Mouse (Mus musculus): ENCODE data around the gene Fgd3. TPM values are rescaled to one million over a fixed set of nuclear protein-coding genes. Genes with fewer than 3 reads are reported as not detected.

Fgd3 gene
- polyA plus RNA-seq, 1 experiment from 2014 or later, result 2.7 TPM

DNA sequence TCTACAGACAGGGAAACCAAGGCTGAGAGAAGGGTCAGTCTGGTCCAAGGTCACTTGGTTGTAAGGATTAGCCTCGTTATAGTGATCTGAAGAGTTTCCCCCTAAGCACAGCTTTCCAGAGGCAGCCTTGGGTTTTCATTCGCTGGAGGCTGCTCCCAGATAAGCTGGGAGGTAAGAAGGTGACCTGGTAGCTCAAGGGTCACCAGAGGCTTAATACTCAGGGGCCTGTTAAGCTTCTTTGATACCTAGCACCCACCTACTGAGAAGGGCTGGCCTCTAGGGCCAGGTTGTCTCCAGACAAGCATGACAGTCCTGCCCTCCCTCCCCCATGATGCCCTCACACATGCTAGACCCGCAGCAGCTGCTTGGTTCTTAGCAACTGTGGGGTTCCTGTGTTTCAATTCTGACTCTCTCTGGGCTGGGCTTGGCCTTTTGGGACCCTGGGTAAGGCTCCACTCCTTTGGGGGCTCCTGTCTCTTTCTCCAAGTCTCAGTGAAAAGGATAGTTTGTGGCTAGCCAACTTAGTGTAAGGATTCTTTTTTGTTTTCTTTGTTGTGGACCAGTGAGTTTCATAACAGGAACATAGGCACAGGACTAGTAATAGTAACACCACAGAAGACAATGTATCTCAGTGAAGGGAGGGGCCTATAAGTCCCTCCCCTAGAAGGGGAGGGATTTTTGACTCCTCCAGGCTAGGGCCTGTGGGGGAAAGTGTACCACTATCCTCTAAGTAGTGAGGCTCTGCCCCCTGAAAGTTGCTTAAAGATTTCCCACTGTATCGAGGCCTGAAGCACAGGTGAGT is 69.2 kb downstream of the Fgd3 start:
- H3K4me3 ChIP-seq, result no peak overlapping the region
- H3K27ac ChIP-seq, result no peak overlapping the region
- H3K27me3 ChIP-seq (replicated peaks), result peaks cover 30% of the 10 kb centered on the region
- 41% methylated on average over 4 of the region's 4 CpGs for WGBS
- H3K36me3 ChIP-seq, result no peaks in the 10 kb centered on the region
- peaks cover 7% of the 10 kb centered on the region for H3K4me1 ChIP-seq
- H3K4me2 ChIP-seq (replicated peaks), result no peak overlapping the region
- no peak for ATAC-seq (ENCODE audit: low FRiP score, low read depth)
- no peak overlapping the region for H3K9ac ChIP-seq
- H3K9me3 ChIP-seq, result no peaks in the 10 kb centered on the region

DNA sequence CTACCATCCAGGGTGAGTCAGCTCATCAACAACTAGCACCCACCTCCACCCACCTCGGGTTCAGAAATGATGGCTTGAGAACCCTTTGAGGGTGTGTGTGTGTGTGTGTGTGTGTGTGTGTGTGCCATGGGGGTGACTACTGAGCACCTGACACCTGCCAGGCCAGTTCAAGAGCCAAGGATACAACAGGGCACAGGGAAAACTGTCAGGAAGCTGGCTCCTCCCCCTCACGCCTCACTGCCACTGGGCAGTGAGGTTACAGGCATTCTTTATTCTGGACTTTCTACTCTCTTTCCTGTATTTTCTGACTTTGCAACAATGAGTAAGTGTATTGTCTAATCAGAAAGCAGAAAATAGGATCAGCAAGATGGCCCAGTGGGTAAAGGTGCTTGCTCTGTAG is 70.5 kb downstream of the Fgd3 start:
- no peak overlapping the region for H3K9ac ChIP-seq
- H3K4me1 ChIP-seq, result peaks cover 7% of the 10 kb centered on the region
- ATAC-seq (ENCODE audit: low FRiP score, low read depth), result no peak
- no peaks in the 10 kb centered on the region for H3K9me3 ChIP-seq
- no peak overlapping the region for H3K4me3 ChIP-seq
- no peak overlapping the region for H3K4me2 ChIP-seq (replicated peaks)
- peaks cover 33% of the 10 kb centered on the region for H3K27me3 ChIP-seq (replicated peaks)
- H3K27ac ChIP-seq, result no peak overlapping the region
- WGBS, result 87% methylated on average over 2 of the region's 2 CpGs
- H3K36me3 ChIP-seq, result no peaks in the 10 kb centered on the region

GRCm38 (mm10) chr13:49248923-49249322 is 71.2 kb downstream of the Fgd3 start:
- Histone ChIP-seq H3K36me3 (no peaks in the 10 kb centered on the region), H3K27ac (no peak overlapping the region), H3K4me2 (replicated peaks) (no peak overlapping the region), H3K4me3 (no peak overlapping the region), H3K27me3 (replicated peaks) (peaks cover 33% of the 10 kb centered on the region), H3K9me3 (no peaks in the 10 kb centered on the region), H3K9ac (no peak overlapping the region), H3K4me1 (peaks cover 7% of the 10 kb centered on the region)
- 55% methylated on average over 3 of the region's 3 CpGs for WGBS
- no peak for ATAC-seq (ENCODE audit: low FRiP score, low read depth)

DNA sequence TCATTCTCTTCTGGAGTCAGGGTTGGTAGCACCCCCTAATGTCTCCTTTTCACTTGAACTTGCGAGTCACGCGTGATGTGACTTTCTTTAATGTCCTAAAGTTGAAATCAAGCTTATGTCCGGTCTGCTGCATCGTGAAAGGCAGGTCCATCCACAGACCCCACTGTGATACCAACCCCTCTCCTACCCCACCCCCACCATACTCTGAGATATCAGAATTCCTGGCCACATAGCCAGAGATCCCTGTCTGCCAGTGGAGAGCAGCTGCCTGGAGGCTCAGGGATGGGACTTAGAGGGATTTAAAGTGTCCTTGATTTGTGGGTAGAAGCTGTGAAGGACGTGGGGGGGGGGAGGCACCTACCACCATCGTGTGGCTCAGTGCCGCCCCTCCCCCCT is 71.6 kb downstream of the Fgd3 start, which contains the start of gene Susd3:
Gene Susd3 (minus strand): TSS at position 240 of the 396 bp plus-strand sequence.
- H3K27me3 ChIP-seq (replicated peaks), result peaks cover 33% of the 10 kb centered on the region
- 19% methylated on average over 7 of the region's 8 CpGs for WGBS
- 0 out of 2 replicates have a peak, but pooled peaks have one; percentile 34 for ATAC-seq (ENCODE audit: low FRiP score, low read depth)

DNA sequence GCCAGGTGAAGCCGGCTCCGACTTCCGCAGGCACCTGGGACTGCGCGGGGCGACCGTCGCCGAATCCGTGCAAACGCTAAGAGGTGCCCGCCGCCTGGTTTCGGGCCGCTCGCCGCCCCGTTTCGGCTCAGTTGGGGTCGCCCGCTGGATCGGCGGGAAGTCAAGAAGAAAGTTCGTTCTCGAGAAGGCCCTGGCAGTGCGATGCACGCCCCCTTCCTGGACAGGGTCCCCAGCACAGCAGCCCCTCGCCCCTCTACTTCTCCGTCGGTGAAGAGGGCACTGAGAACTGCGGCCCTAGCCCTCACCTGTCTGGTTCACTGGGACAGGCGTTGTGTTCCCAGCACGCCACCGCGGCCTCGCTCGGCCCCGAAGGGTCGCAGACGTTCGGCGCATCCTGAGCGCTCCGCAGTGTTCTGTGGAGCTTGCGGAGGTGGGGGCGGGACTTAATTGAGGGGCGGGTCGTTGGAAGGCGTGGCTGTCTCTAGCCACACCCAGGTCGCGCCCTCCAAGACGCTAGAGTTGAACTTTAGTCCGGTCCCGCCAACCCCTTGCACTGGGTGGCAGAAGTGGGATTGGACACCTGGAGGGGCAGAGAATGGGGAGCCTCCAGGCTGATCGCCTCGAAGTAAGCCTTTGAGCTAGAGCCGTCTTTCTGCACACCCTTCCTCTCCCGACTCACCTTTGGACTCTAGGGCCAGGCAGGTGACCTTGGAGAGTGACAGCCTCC is 72.2 kb downstream of the Fgd3 start:
- ATAC-seq (ENCODE audit: low FRiP score, low read depth), result peak; percentile 44; the same call in 1 of the 2 replicates
- H3K4me3 ChIP-seq, result peak overlapping the region; percentile 35
- no peaks in the 10 kb centered on the region for H3K36me3 ChIP-seq
- no peaks in the 10 kb centered on the region for H3K9me3 ChIP-seq
- H3K4me2 ChIP-seq (replicated peaks), result peak overlapping the region; percentile 68
- under 1% methylated on average over 58 of the region's 58 CpGs for WGBS
- H3K4me1 ChIP-seq, result peaks cover 7% of the 10 kb centered on the region
- H3K27ac ChIP-seq, result no peak overlapping the region
- H3K27me3 ChIP-seq (replicated peaks), result peaks cover 33% of the 10 kb centered on the region
- peak overlapping the region; percentile 29; the same call in 1 of the 2 replicates for H3K9ac ChIP-seq

More for the DNA sequence above, 71.6 kb downstream of the Fgd3 start, which contains the start of gene Susd3:
- no peaks in the 10 kb centered on the region for H3K36me3 ChIP-seq
- H3K9me3 ChIP-seq, result no peaks in the 10 kb centered on the region
- no peak within 1 kb of the TSS for H3K27ac ChIP-seq
- H3K4me2 ChIP-seq (replicated peaks), result peak within 1 kb of the TSS; percentile 68
- peak within 1 kb of the TSS; percentile 35 for H3K4me3 ChIP-seq
- H3K4me1 ChIP-seq, result peaks cover 7% of the 10 kb centered on the region
- H3K9ac ChIP-seq, result peak within 1 kb of the TSS; percentile 29; the same call in 1 of the 2 replicates

GRCm38 (mm10) chr13:49247232-49247739 is 72.8 kb downstream of the Fgd3 start:
- Histone ChIP-seq H3K27ac (no peak overlapping the region), H3K36me3 (no peaks in the 10 kb centered on the region), H3K4me3 (peak overlapping the region; percentile 35), H3K4me1 (peaks cover 7% of the 10 kb centered on the region), H3K9ac (0 out of 2 replicates have a peak overlapping the region, but pooled peaks have one; percentile 29), H3K4me2 (replicated peaks) (peak overlapping the region; percentile 68), H3K9me3 (no peaks in the 10 kb centered on the region), H3K27me3 (replicated peaks) (peaks cover 33% of the 10 kb centered on the region)
- ATAC-seq (ENCODE audit: low FRiP score, low read depth), result no peak
- WGBS, result 31% methylated on average over 12 of the region's 12 CpGs

DNA sequence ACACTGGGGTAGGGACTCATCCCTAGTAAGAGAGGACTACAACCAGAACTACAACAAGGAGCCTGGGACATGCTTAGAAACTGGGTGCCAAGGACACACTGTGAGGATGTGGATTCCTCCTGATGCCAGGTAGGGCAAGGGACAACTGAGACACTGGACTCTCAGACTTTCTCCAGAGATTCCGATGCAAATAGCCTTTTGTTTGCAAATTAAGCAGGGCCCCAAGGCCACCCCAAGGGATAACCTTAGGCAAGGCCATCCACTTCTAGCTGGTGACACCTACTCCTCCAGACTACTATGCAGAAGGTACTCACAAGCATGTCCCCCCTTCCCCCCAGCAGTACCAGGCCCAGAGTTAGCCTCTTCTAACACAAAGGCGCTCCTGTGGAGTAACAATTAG is 73.5 kb downstream of the Fgd3 start:
- Histone ChIP-seq H3K27ac (no peak overlapping the region), H3K4me1 (peaks cover 7% of the 10 kb centered on the region), H3K9me3 (no peaks in the 10 kb centered on the region), H3K27me3 (replicated peaks) (peaks cover 33% of the 10 kb centered on the region), H3K9ac (no peak overlapping the region), H3K4me3 (no peak overlapping the region), H3K4me2 (replicated peaks) (no peak overlapping the region), H3K36me3 (no peaks in the 10 kb centered on the region)
- WGBS, result 70% methylated on average over 2 of the region's 2 CpGs
- ATAC-seq (ENCODE audit: low FRiP score, low read depth), result no peak

GRCm38 (mm10) chr13:49246011-49246410 is 74.1 kb downstream of the Fgd3 start:
- peaks cover 33% of the 10 kb centered on the region for H3K27me3 ChIP-seq (replicated peaks)
- H3K4me2 ChIP-seq (replicated peaks), result no peak overlapping the region
- no peak for ATAC-seq (ENCODE audit: low FRiP score, low read depth)
- no peak overlapping the region for H3K4me3 ChIP-seq
- 91% methylated on average over 3 of the region's 3 CpGs for WGBS
- H3K9ac ChIP-seq, result no peak overlapping the region
- H3K9me3 ChIP-seq, result no peaks in the 10 kb centered on the region
- H3K36me3 ChIP-seq, result no peaks in the 10 kb centered on the region
- H3K4me1 ChIP-seq, result peaks cover 7% of the 10 kb centered on the region
- H3K27ac ChIP-seq, result no peak overlapping the region

DNA sequence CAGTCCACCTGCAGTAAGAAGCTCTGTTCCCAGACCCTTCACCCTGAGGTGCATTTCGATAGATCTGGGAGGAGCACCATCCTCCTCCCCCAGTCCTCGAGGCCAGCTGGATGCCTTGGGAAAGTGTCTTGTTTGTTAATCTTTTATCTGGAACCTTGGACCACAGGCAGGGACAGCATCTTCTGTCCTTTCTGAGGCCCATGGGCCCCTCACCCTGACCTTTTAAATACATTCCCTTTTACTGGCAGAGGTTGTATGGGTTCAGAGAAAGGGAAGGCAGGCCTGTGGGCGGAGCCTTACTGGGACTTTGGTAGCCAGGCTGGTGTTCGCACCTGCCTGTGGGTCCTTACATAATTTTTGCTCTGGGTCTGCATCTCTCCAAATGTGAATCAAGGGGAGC is 74.9 kb downstream of the Fgd3 start:
- ATAC-seq (ENCODE audit: low FRiP score, low read depth), result no peak
- no peaks in the 10 kb centered on the region for H3K36me3 ChIP-seq
- H3K9me3 ChIP-seq, result no peaks in the 10 kb centered on the region
- H3K27me3 ChIP-seq (replicated peaks), result peaks cover 33% of the 10 kb centered on the region
- no peak overlapping the region for H3K4me3 ChIP-seq
- H3K27ac ChIP-seq, result no peak overlapping the region
- H3K4me2 ChIP-seq (replicated peaks), result no peak overlapping the region
- 56% methylated on average over 4 of the region's 4 CpGs for WGBS
- H3K9ac ChIP-seq, result no peak overlapping the region
- H3K4me1 ChIP-seq, result peaks cover 7% of the 10 kb centered on the region

DNA sequence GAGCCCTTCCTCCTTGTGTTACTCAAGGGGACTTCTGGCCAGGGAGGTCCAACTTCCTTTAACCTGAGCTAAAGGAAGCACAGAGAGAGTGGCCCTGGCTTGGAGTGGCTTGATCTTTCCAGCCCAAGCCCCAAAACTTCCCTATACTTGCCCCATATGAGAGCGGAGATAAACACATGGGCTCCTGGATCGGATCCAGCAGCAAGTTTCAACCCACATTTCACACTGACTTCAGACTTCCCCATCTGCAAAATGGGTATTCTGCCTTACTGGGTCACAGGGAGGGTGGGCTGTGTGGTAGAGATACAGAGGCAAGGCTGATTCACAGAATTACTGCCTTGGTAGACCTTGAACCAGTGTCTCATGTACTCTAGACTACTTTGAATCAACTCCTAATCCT is 76.6 kb downstream of the Fgd3 start:
- ATAC-seq (ENCODE audit: low FRiP score, low read depth), result no peak
- H3K4me3 ChIP-seq, result no peak overlapping the region
- H3K4me2 ChIP-seq (replicated peaks), result no peak overlapping the region
- H3K27ac ChIP-seq, result no peak overlapping the region
- H3K9me3 ChIP-seq, result no peaks in the 10 kb centered on the region
- no peaks in the 10 kb centered on the region for H3K36me3 ChIP-seq
- no peak overlapping the region for H3K9ac ChIP-seq
- peaks cover 7% of the 10 kb centered on the region for H3K4me1 ChIP-seq
- H3K27me3 ChIP-seq (replicated peaks), result peaks cover 29% of the 10 kb centered on the region
- 96% methylated on average over 2 of the region's 2 CpGs for WGBS

- H3K36me3 ChIP-seq, result no peaks in the 10 kb centered on the region
- H3K9ac ChIP-seq, result no peak overlapping the region
- no peak overlapping the region for H3K4me3 ChIP-seq
- H3K27ac ChIP-seq, result no peak overlapping the region
- H3K4me1 ChIP-seq, result no peaks in the 10 kb centered on the region; the same call in 1 of the 2 replicates
- H3K4me2 ChIP-seq (replicated peaks), result no peak overlapping the region
- no peak for ATAC-seq (ENCODE audit: low FRiP score, low read depth)
- H3K27me3 ChIP-seq (replicated peaks), result peaks cover 19% of the 10 kb centered on the region
- no peaks in the 10 kb centered on the region for H3K9me3 ChIP-seq
- 79% methylated on average over 9 of the region's 9 CpGs for WGBS
Observed at GRCm38 (mm10) chr13:49242321-49243065, 77.6 kb downstream of the Fgd3 start.

DNA sequence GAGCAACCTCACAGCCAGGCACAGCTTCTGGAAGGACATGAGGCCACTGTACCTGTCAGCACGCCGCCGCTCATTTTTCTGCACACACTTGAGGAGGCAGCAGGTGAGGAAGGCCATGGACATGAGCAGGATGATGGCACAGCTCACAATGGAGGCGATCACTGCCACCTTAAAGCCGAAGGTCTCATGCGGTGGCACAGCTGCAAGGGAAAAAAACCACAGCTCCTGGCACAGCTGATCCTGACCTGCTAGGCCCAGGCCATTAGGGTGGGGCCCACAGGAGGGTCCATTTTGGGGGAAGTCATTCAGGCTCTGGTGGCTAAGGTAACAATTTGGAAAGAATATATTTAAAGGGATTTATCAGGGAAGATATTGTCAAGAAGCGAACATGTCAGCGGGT is 81.4 kb downstream of the Fgd3 start:
- 93% methylated on average over 8 of the region's 8 CpGs for WGBS
- H3K36me3 ChIP-seq, result no peaks in the 10 kb centered on the region
- no peak overlapping the region for H3K9ac ChIP-seq
- H3K27me3 ChIP-seq (replicated peaks), result no peaks in the 10 kb centered on the region
- H3K4me1 ChIP-seq, result no peaks in the 10 kb centered on the region
- no peaks in the 10 kb centered on the region for H3K9me3 ChIP-seq
- H3K4me3 ChIP-seq, result no peak overlapping the region
- no peak overlapping the region for H3K27ac ChIP-seq
- no peak overlapping the region for H3K4me2 ChIP-seq (replicated peaks)
- no peak for ATAC-seq (ENCODE audit: low FRiP score, low read depth)
